Mouse (Mus musculus) small intestine, adult 2 months (tissue): ENCODE measurements around the gene Pkib.

Experiments
- CTCF ChIP-seq: fragments of 200-500 bp; IDR thresholded peaks from 2 replicates; pipeline ENCODE4 v1.5.1; 2012; ENCODE audit warnings: low read depth, mild to moderate bottlenecking, control low read depth, inconsistent platforms, low read length, moderate library complexity, mixed read lengths; ENCODE audit not compliant: insufficient replicate concordance, insufficient read length; ENCODE audit errors: extremely low read depth
- POLR2A ChIP-seq: fragments of 200-500 bp; IDR thresholded peaks from 2 replicates; pipeline ENCODE4 v1.6.1; 2012; ENCODE audit warnings: low read depth, mild to moderate bottlenecking, control low read depth, inconsistent platforms, low read length, moderate library complexity

- TF ChIP-seq CTCF: no peak
- TF ChIP-seq POLR2A: no peak
Measured at GRCm38 (mm10) chr10:57784131-57784875, 152.5 kb downstream of the Pkib start.
